Mouse (Mus musculus) NIH3T3 (cell line): ENCODE results near the gene Fam49a.

Experiments used
- DNase-seq: peaks from one replicate; pipeline ENCODE4 v3.0.0-alpha.2; 2012; ENCODE audit warnings: low read depth

Fam49a gene

DNA sequence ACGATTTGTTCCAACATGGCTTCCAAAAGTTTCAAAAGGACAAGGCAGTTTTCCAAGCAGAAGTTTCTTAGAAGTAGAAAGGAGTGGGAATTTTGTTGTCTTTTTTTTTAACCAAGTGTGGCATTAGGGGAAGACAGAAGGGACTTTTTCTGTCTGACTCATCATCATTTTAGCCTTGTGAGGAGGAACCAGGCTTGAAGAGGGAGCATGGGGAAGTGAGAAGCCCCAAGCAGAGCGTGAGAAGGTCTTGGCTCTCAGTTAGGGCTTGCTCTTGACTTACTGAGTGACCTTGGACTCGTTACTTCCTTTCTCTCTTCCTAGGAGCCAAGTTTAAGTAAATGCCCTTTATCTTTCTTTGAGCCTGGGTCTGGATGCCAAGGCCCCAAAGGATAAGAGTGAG lies 8.6 kb downstream of the Fam49a start:
- no peak for DNase-seq

DNA sequence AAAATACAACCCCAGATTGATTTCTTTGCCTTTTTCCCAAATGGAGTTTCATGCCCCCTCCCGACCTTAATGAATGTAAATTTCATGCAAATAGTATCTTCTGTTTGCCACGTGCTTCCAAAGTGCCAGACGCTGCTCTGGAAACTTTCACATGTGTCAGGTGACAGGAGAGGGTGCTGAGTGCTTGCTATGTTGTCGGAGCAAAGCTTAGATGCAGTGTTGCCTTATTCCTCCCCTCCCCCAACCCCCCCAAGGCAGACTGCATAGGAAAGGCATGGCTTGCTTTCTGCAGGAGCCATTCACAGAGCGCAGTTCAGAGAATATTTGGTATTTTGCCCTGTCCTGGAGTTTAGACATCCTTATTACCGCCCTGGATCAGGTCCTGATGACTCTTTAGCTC lies 12.2 kb downstream of the Fam49a start:
- DNase-seq, result no peak

DNA sequence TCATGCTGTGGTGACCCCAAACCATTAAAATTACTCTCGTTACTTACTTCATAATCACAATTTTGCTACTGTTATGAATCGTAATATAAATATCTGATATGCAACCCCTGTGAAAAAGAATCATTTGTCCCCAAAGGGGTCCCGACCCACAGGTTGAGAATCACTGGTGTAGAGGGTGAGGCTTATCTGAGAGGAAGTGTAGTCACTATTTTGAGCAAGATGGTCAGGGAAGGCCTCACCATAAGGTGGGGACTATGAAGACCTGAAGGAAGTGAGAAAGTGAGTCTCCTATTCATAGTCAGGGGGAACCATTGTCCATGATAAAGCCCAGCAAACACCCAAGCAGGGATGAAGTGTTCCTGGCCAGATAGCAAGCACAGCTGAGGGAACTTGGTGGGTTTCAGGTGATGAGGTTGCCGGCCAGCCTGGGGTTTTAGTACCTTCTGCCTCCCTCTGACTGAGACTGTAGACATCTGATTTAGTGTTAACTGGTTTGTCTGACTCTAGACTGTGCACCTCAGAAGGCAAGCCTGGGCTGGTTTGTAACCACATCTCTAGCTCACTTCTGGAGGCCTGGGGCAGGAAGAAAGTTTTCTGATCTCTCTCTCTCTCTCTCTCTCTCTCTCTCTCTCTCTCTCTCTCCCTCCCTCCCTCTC lies 13.3 kb downstream of the Fam49a start:
- no peak for DNase-seq

DNA sequence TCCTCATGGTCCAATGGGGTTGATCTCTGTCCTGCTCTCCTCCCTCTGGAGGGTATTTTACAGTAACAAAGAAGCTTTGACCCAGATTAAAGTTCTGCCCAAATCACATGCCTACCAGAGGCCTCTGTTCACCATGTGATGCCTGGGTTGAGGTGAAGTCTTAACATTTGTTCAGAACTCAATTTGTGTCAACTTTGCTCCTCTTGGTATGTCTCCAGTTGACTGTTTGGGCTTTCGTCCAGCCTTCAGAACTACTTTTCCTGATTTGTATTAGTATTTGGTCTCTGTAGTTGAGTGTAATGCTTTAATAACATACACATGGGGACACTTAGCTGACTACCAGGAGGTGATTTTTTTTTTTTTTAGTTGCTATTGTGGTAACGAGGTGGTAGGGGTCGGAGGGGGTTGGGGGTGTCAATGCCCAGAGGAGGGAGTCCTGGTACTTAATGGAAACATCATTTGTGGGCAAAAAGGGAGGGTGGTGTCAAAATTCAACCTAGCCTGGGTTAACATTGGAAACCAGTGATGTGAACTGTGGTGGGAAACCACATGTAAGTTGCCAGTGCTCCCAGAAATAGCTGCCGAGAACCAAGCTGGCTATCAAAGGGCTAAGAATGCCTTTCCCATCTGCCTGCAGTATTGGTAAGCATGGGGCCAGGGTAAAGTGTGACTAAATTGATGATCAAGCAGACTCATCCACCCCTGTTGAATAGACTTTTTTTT lies 16.0 kb downstream of the Fam49a start:
- DNase-seq, result no peak

DNA sequence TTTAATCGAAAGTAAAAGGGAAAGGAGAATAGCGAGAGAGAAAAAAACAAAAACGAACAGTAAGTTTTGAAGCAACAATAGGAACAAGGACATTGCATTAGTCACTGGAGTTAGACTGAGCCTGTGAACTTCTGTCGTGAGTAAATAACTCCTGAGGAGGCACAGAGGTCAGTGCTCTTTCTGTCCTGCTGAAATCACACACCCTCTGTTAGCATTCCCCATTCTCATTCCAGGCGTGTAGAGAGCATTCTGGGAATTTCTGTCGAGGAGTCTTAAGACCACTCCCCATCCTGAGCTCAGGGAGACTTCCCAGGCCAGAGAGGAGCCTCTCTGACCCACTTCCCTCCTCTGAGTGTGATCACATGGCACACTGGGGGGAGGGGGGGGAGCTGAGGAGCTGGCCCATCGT lies 16.5 kb downstream of the Fam49a start:
- DNase-seq, result no peak

- DNase-seq, result no peak
Observed at GRCm38 (mm10) chr12:12283702-12284288, 21.9 kb downstream of the Fam49a start.

DNA sequence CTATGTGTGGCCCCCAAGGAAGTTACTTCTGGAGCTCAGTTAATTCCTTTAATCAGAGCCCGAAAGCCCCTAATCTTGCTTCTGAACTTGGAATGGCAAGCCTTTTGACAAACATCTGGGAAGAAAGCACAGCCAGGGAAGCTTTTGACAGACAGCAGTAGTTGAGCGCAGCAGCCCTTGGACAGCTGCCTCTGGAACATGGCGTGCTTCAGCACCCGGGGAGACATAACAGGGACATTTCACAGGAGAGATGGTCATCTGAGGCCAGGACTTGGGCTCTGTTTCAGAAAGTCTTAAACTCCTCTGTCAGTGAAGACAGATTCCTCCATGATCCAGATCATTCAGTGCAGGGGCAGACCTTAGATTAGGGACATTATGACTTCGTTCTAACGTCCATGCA lies 22.6 kb downstream of the Fam49a start:
- DNase-seq, result no peak

GRCm38 (mm10) chr12:12287131-12287786 lies 25.3 kb downstream of the Fam49a start:
- no peak for DNase-seq

DNA sequence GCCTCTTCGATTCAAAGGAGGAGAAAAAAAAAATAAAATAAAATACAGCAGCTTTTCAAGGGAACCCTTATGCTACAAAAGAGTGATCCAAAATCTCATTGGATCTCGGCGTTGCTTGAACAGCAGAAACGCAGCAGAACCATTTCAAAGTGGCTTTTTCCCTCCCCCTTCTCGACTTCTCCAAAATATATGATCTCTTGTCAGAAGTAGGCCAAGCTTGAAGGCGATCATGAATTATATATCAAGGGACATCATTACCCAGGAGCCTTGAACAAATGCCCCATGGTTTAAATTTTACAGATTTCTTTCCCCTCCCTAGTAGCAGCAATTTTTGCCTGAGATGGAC lies 25.8 kb downstream of the Fam49a start:
- no peak for DNase-seq

GRCm38 (mm10) chr12:12288586-12288985 lies 26.6 kb downstream of the Fam49a start:
- DNase-seq, result no peak

DNA sequence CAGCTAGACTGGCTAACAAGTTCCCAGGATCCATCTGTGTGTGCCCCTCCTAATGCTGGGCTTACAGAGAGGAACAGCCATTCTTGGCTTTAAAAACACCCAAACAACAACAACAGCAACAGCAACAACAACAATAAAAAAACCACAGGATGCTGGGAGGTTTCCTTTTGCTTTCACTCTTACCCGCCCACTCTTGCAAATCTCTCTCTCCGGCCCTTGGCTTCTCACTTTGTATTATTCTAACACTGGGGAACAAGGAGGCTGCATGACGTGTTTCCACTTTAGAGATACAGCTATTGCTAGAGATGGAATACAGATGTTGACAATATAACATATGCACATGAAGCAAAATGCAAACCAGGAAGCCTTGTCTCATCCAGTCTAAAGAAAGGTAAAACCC lies 27.7 kb downstream of the Fam49a start:
- no peak for DNase-seq

DNA sequence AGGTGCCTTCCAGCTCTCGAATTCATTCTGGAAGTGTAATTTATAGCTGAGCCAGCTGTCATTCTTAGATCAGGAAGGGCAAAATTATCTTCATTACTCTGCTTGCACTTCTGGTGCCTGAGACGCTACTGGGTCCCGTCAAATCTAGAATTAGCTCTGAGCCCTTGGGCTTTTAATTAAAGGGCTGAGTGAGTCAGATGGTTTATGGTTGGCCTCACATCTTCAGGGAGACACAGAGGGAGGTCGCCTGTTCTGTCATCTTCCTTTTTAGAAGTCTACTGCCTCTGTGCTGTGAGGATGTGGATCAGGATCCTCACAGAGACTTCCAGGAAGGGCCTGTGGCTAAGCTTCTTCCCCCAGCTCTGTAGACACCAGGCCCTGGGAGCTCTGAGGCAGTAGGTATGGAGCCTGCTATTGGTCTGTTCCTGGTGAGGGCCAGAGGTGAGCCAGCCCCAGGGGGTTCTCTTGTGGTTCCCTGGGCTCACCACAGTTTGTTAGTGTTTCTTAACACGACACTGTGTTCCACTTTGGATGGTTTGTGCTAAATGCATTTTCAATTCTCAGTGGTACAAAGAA lies 30.2 kb downstream of the Fam49a start:
- no peak for DNase-seq

GRCm38 (mm10) chr12:12294380-12295171 lies 32.6 kb downstream of the Fam49a start:
- DNase-seq, result no peak

- DNase-seq, result no peak
Observed at GRCm38 (mm10) chr12:12298451-12298850, 36.5 kb downstream of the Fam49a start.

DNA sequence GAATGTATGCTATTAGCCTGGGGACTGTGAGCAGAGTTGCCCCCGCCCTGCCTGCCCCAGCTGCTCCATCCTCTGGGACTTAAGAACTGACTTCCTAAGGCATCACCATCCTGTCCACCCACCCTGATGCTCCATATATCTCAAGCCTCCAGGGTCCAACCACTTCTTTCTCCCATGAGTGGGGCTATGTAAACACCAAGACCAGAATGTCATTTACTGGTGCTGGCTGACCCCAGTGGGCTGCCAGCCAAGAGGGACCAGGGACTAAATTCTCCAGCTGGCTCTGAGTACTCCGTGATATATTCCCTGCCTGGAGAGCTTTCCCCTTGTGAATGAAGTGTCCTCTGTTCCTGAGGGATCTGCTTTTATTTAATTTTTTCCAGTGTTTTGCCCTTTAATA lies 37.4 kb downstream of the Fam49a start:
- no peak for DNase-seq

DNA sequence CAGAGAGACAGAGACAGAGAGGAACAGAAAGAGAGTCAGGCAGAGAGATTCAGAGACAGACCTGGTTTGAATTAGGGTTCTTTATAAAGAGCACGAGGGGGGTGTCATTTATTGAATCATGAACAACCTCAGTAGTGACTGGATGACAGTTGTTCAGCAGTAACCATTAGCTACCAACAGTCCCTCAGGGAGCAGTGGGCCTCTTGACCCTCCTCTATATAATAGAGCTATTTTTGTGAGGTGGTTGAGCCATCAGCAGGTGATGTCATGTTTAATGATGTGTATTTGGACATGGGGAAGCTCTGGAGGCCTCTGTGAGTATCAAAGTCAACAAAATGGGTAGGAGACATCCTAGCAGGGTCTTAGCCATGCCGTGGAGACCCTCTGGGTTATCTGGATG lies 39.2 kb downstream of the Fam49a start:
- DNase-seq, result no peak

DNA sequence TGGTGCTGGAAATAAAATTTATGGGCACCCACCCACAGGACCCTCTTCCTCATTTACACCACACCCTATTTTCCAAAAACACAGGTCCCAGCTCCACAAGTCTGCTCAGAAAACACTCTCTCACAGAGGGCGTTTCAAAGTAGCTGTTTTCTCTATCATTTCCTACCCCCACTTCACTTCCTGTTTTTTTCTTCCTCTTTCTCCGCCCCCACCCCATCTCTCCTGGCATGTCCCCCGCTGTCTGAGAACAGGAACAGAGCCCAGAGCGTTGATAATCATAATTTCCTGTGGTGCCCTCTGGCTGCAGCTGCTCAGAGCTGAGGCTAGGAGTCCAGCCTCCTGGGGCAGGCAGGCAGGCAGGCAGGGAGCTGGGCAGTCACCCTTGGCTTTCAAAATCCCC lies 39.9 kb downstream of the Fam49a start:
- DNase-seq, result no peak

DNA sequence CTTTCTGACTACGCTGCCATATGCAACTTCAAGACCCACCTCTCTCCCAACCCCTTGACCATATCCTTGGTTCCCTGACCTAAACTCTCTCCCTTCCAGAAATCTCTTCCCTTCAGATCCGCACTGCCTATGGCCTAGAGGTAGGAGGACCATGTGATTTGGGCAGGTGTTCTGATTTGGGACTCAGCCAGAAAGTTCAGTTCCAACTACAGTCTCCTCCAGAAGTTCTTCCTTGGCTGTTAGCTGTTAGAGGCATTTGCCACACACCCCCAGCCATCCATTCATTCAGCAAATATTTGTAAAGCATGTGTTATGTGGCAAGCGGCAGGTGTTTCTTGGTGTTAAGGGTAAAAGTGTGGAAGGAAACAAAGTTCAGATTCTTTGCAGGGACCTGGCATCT lies 44.3 kb downstream of the Fam49a start:
- DNase-seq, result no peak

DNA sequence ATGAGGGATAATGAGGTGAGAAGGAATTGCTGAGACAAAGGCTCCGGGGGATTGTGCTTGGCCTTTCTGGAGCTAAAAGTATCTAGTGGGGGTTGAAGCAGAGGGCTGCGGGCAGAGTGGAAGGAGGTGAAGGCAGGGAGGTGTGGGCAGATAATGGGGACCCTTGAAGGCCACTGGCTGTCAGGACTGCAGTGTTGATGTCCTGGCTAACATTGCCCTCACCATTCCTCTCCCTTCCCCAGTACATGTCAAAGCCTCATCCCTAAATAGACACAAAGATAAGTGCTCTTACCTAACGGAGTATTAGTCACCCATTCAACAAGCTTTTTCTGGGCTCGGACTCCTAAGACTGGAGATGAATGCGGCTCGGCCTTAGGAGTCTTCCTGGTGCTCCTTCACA lies 44.9 kb downstream of the Fam49a start:
- no peak for DNase-seq

DNA sequence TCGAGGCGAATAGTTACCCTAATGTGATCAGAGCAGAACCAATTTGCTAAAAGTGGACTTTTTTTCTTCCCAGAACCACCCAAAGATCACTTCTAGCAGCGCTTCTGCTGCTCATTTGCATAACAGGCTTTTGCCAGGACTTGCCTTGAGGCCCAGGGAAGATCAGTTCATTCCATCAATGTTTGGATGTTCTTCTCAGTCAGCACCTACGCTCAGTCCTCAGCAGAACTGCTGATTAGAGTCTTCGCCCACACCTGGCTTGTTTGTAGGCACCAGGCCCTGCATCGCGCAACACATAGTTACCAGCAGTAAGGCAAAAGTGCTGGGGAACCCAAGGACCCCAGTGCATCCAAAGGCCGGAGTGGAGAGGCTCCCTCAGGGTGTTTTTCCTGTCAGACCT lies 45.3 kb downstream of the Fam49a start:
- no peak for DNase-seq

GRCm38 (mm10) chr12:12313437-12313836 lies 51.5 kb downstream of the Fam49a start:
- no peak for DNase-seq

- DNase-seq, result no peak
Observed at GRCm38 (mm10) chr12:12313919-12314318, 52.0 kb downstream of the Fam49a start.
